Mouse (Mus musculus): ENCODE results near the gene Flnc.
A peak's percentile ranks its signal among the peaks of the same experiment; 100 is the strongest.

Gene Flnc

GRCm38 (mm10) chr6:29484716-29485559 lies 51.9 kb downstream of the Flnc start:
- peak; percentile 48 for DNase-seq (ENCODE audit: low spot score)

GRCm38 (mm10) chr6:29485951-29486350 lies 52.9 kb downstream of the Flnc start:
- DNase-seq (ENCODE audit: low spot score) = no peak

GRCm38 (mm10) chr6:29494101-29494500 lies 61.0 kb downstream of the Flnc start:
- no peak for DNase-seq (ENCODE audit: low spot score)

DNA sequence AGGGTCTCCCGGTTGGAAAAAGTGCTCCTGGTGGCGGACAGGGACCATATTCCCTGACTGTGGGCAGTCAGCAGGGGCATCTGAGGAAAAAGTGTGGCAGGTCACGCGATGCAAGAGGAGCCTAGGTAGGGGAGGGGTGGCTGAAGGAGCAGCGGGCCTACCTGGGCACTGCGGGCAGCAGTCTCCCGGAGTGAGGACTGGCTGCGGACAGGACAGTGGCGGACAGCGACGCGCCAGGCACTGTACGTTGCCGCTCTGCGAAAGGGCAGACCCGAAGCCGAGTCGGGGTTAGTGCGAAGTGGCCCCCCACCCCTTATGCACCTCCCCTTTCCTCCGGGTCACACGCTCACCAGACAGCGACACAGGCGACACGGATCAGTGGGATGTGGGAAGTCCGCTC lies 63.2 kb downstream of the Flnc start:
- no peak for DNase-seq (ENCODE audit: low spot score)

DNA sequence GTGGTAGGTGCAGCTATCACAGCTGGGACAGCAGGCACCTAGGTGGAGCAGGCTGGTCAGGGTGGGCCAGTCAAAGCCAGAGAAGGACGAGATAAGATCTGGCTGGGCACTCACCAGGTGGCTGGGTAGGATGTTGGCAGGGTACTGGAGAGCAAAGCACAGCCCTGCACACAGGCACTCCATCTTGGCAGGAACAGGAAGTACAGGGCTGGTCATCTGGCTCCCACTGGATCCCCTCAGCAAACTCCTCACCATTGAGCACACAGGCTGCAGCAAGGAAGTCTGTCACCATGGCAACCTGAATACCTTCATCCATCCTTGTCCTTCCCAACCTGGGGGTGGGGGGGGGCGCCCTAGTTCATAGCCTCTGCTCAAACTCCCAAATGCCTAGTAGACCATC lies 64.7 kb downstream of the Flnc start:
- peak; percentile 18 for DNase-seq (ENCODE audit: low spot score)

DNA sequence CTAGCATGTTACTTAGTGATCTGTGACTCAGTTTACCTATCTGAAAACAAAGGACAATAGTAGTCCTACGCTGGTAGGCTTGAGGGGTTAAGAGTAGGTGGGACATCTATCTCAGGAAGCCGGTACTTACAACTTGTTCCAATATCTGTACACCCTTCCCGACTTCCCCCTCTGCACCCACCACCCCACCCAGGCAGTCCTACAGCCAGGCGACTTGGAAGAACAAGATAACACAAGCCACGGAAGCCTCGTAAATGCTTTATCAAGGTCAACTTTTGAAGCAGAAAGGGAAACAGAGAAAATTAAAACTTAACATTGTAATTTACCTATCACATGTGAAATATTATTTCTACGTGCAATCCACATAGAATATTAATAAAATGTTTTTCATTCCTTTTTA lies 67.1 kb downstream of the Flnc start:
- no peak for DNase-seq (ENCODE audit: low spot score)

- DNase-seq (ENCODE audit: low spot score) = no peak
Observed at GRCm38 (mm10) chr6:29500810-29501209, 67.8 kb downstream of the Flnc start.

GRCm38 (mm10) chr6:29501599-29501998 lies 68.5 kb downstream of the Flnc start:
- no peak for DNase-seq (ENCODE audit: low spot score)

DNA sequence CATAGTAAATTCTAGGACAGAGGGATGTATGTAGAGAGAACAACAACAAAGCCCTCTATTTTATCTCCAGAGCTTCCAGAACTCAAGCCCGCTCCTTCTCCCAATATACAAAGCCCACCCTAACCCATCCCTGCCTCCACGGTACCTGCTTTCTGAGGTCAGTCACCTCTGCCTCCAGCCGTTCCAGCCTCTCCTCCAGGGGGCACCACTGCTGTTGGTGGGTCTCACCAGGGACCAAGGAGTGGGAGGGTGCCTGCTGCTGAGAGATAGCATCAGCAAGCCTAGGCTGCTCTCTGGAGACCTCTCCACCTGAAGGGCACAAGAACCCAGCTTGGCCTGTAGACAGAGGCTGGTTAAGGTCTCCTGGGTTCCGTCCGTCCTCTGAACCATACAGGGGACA lies 72.4 kb downstream of the Flnc start:
- DNase-seq (ENCODE audit: low spot score) = no peak

GRCm38 (mm10) chr6:29506834-29507233 lies 73.8 kb downstream of the Flnc start:
- no peak for DNase-seq (ENCODE audit: low spot score)

DNA sequence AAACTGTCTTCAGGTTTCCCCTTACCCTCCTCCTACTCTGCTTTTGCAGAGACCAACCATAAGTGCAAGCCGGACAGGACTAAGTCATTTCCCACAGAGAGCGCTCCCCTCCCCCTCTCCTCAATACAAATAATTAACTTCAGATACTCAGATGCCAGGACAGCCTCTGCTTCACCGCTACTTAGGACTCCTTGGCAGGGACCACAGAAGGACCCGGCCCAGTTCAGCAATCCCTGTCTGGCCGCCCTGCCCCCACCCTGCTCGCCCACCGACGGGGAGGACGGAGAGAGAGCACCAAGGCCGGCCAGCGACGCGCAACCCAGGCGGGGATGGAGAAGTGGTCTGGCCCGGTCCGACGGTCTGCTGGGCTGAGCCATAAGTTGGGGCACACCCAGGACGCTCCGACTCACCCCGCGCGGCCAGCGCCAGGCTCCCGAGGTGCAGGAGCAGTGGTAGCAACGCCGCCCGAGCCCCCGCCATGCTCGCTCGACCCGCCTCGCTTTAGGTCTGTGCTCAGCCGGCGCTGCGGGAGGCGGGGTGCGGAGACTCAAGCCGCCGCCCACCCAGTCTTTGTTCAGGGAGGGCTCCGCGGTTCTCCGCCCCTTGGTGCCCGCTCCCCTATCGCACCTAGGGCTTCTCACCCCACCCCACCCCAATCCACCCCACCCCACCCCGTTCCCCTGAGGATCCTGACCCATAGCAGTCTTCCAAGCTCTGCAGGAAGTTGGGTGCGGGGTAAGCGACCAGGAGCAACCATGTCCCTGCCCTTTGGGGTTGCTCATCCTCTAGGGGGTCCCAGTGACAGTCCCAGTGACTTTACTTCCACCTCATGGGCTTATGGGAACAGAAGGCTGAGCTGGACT lies 74.6 kb downstream of the Flnc start, which contains the start of gene Kcp:
Gene Kcp (minus strand): TSS at position 506 of the 863 bp plus-strand sequence.
- peak; percentile 41 for DNase-seq (ENCODE audit: low spot score)

GRCm38 (mm10) chr6:29509086-29509485 lies 76.0 kb downstream of the Flnc start:
- DNase-seq (ENCODE audit: low spot score) = no peak

Measured in MN1 (cell line).